Mouse (Mus musculus): ENCODE results near the gene Phactr2.

Gene Phactr2

GRCm38 (mm10) chr10:13401971-13402370 lies 72.2 kb downstream of the Phactr2 start:
- DNase-seq (ENCODE audit: low spot score in 2 of 2): no peak

- DNase-seq (ENCODE audit: low spot score in 2 of 2): no peak
Measured at GRCm38 (mm10) chr10:13395753-13396152, 78.5 kb downstream of the Phactr2 start.

DNA sequence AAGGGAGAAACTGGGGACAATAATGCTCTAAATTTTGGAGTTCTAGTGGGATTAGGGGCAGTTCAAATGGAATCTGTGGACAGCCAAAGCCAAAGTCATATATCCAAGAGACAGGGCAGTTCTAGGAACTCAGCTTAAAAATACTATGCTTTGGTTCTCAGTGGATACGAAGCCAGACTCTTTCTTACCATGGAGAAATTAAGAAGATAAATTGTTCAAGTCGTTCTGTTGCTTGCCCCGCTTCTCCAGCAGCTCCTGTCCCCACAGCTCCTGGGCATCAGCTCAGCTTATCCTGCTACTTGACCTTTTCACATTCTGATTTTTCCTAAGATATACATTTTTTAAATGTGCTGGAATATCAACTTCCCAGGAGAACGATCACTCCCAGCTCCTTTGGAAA lies 80.2 kb downstream of the Phactr2 start:
- DNase-seq (ENCODE audit: low spot score in 2 of 2): no peak

GRCm38 (mm10) chr10:13388116-13388922 lies 85.9 kb downstream of the Phactr2 start:
- no peak for DNase-seq (ENCODE audit: low spot score in 2 of 2)

DNA sequence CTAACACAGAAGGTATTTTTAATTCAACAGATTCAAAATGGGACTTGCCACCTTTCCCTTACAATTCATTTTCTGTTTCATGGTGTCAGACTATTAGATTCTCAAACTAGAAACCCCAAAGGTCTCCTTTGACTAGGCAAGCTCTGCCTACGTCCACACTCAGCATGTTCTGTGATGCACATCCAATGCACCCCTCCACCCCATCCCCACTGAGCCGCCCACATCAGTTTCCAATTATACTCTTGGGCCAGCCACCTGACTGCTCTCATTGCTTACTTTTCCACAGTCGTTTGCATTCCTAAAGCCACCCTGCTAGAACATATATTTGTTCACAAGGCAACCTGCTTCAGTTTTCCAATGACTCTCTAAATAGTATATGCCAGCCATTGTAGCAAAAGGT lies 89.3 kb downstream of the Phactr2 start:
- no peak for DNase-seq (ENCODE audit: low spot score in 2 of 2)

GRCm38 (mm10) chr10:13377895-13378294 lies 96.3 kb downstream of the Phactr2 start:
- DNase-seq (ENCODE audit: low spot score in 2 of 2): no peak

DNA sequence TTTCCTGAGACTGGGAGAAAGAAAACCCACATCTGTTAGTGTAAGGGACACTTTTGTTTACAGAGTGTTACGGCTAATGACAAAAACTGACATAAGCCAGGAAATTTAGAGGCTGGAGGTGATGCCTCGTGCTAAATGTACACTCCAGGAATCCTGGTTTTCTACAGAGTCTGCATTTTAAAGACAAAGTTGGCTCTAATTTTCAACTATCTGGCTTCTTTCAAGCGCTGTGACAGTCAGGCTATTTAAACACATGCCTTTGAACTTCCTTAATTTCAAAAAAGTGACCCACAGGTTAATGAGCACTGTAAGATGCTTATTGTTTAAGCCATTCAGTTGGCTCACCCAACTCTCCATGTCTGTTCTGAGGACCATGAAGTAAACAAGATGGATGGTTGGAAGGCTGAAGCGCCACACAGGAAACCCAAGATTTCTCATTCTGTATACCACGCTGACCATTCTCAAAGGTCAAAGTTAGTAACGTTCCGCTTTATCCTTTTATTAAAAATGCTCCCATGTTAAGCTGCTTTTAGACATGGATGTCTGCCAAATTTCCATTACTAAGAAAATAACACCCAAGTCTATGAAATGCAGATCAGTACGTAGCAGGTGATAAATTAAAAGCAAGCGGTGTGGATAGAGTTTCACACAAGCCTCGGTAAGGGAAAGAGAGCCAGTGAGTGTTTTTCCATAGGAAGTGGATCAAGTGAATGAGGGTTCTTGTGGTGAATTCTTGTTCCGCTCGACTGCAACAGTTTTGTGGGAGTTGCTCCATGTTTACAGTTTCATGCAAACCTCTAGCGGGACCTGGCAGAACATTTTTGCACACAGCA lies 97.6 kb downstream of the Phactr2 start:
- DNase-seq (ENCODE audit: low spot score in 2 of 2): no peak

DNA sequence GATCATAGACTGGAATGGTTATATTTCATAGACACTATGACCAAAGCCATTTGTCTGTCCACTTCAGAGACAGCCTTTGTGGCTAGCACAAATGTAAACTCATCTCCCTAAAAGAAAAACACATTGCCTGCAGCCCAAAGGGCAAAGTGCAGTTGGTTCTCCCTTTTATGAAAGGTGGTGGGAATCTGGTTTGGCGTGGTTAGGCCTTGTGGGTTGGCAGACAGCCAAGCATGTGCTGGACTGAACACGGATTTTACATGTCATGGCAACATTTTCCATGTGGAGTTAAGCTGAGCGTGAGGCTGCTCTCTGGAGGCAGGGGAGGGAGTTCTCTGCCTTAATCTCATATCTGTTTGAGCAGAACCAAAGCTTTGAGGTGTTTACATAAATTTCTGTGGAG lies 98.4 kb downstream of the Phactr2 start:
- no peak for DNase-seq (ENCODE audit: low spot score in 2 of 2)

GRCm38 (mm10) chr10:13369581-13370375 lies 104.4 kb downstream of the Phactr2 start:
- DNase-seq (ENCODE audit: low spot score in 2 of 2): no peak

DNA sequence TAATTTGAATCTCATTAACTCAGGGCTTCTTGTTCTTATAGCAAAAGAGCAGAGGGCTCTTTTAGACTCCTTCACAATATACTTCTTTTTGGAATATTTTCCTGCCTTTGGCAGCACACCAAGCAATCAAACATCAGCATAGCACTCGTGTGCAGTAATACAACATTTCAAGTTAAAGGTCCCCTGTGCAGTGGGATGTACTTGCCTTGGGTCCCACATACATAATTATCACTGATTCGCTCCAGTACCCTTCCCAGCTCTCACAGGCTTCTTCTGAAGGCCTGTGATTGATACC lies 110.0 kb downstream of the Phactr2 start:
- DNase-seq (ENCODE audit: low spot score in 2 of 2): no peak

GRCm38 (mm10) chr10:13363499-13364285 lies 110.5 kb downstream of the Phactr2 start:
- no peak for DNase-seq (ENCODE audit: low spot score in 2 of 2)

DNA sequence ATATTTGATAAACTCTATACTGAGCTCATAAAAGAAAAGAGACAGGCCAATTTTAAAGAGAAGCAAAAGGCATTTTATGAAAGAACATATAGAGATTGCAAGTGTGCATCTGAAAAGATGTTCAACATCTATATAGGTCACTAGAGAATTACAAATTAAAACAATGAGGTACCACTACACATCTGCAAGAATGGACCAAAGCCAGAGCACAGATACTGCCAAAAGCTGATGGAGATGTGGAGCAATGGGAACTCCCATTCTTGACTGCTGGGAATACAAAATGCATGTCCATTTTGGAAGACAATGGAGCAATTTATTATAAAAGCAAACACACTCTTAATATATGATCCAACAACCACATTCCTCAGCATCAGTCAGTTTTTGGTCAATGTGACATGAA lies 113.3 kb downstream of the Phactr2 start:
- no peak for DNase-seq (ENCODE audit: low spot score in 2 of 2)

- DNase-seq (ENCODE audit: low spot score in 2 of 2): no peak
Measured at GRCm38 (mm10) chr10:13359846-13360245, 114.4 kb downstream of the Phactr2 start.

DNA sequence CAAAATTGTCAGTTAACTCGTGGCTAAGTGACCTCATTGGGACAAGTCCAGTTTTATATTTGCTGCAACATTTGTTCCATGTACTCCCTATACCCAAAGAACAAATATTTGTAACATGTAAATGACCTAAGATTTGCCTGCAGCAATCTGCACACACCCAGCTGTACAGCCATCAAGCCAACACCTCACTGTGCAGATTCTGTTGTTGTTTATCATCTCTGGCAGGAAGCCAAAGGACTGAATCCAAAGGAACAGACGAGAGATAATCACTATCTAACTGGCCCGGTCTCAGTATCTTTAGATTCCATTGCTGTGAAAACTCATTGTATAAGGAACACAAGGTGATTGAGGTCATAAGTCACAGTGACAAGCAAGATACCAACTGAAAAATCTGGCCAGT lies 115.5 kb downstream of the Phactr2 start:
- DNase-seq (ENCODE audit: low spot score in 2 of 2): no peak

DNA sequence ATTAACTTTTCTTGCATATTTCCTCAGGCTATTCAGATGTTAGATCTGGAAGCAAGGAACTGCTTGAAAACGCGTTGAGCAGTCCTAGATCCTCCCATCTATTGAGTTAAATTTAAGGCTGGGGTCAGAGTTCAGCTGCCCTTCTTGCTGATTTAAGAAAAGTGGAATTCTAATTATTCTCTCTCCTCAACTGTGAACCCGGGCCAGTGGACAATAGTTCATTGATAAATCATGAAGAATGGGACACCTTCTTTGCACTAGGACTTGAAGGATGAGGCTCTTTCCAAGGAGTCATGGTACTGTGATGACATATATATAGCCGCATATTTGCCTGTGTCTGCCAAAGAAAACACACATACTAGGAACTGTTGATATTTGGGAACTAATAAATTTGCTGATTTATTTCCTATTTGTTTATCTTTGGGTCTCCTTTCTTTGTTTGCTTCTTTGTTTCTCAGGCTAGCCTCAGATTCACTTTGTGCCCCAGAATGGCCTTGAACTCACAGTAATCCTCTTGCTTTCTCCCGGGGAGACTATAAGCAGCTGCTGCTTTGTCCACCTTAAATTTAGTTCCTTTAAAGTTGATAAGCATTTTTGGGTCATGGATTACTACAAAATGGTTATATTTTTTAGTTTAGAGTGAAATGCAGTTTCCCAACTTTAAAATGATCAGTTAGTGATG lies 127.5 kb downstream of the Phactr2 start:
- no peak for DNase-seq (ENCODE audit: low spot score in 2 of 2)

- DNase-seq (ENCODE audit: low spot score in 2 of 2): no peak
Measured at GRCm38 (mm10) chr10:13340583-13340982, 133.6 kb downstream of the Phactr2 start.

GRCm38 (mm10) chr10:13336964-13337363 lies 137.2 kb downstream of the Phactr2 start:
- no peak for DNase-seq (ENCODE audit: low spot score in 2 of 2)

DNA sequence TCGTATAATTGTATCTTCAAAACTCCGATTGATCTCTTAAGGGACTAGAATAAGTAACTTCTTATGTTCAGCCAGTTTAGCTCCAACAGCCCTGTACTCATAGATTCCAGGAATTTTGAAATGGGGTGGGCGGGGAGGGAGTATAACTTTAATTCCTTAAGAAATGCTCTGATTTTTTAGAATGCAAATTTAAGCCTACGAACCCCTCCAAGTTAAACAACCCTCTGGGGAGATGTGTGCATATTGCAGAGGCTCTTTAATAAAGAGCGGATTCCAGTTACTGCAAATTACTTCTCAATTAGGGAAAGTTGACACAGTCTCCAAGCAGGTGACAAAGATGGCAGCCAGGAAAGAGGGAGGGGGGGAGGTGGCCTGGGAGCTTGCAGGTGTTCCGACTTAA lies 138.4 kb downstream of the Phactr2 start:
- no peak for DNase-seq (ENCODE audit: low spot score in 2 of 2)

- no peak for DNase-seq (ENCODE audit: low spot score in 2 of 2)
Measured at GRCm38 (mm10) chr10:13335347-13335746, 138.9 kb downstream of the Phactr2 start.

DNA sequence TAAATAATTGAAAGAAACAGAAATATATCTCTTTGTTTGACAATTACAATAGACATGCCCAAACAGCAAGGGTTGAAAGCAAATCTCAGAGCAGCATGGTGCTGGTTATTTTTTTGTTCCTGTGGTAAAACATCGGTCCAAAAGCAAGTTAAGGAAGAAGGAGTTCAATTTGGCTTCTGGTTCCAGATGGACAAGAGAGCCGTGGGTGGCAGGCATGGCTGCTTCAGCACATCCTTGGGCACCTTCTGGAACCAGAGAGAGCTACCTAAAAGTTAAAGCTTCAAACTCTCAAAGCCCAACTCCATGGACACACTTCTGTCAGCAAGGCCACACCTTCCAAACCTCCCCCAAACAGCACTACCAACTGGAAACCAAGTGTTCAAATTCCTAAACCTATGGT lies 140.4 kb downstream of the Phactr2 start:
- no peak for DNase-seq (ENCODE audit: low spot score in 2 of 2)

GRCm38 (mm10) chr10:13332985-13333384 lies 141.2 kb downstream of the Phactr2 start:
- DNase-seq (ENCODE audit: low spot score in 2 of 2): no peak

Measured in natural killer cell, adult 2 months (primary cell).